Mouse (Mus musculus) left cerebral cortex, postnatal 36 days (tissue): ENCODE data around the gene Fntb. TPM values are rescaled to one million over a fixed set of nuclear protein-coding genes. Genes with fewer than 3 reads are reported as not detected.

Experiments used
- DNase-seq, 2 experiments: peaks; one replicate each; pipeline ENCODE4 v3.0.0; 2021 to 2022; ENCODE audit warnings: low spot score in 2 of 2, mixed read lengths in 1 of 2
- intact Hi-C: fragments of 180-260 bp; cut with DNase I; formaldehyde crosslinking; loops from one replicate; pipeline ENCODE4 v1.15.1; 2025
- total RNA-seq, 2 experiments: library from RNA; stranded (reverse); gene quantifications; 2 replicates each; pipeline ENCODE4 v1.2.3; 2021

Fntb gene
- total RNA-seq, result 10 to 100 TPM; 25.8 to 27.5 TPM

- peak; percentile 84 to 86 for DNase-seq
- intact Hi-C loops, result loop anchor here (5.0 kb wide), 1 partner anchor 57 kb away; the partner anchor contains the start of gene Rab15
Observed at GRCm38 (mm10) chr12:76765354-76765851, at the start of gene Fntb, which contains the start of gene Churc1. Gene Fntb (plus strand): TSS chr12:76765589. Gene Churc1 (plus strand): TSS chr12:76765538.

- DNase-seq, result no peak
- intact Hi-C loops, result loop anchor here (10.0 kb wide), 1 partner anchor 354 kb away; the partner anchor contains the start of gene Zbtb25
Observed at GRCm38 (mm10) chr12:76718384-76718783, 47.0 kb upstream of the Fntb start.

GRCm38 (mm10) chr12:76720572-76720971, 44.8 kb upstream of the Fntb start:
- no peak for DNase-seq
- intact Hi-C loops, result loop anchor here (10.0 kb wide), 1 partner anchor 226 kb away; no protein-coding TSS in a partner anchor

- intact Hi-C loops, result loop anchor here (10.0 kb wide), 1 partner anchor 227 kb away; no protein-coding TSS in a partner anchor
- DNase-seq, result peak in 1 of 2 experiments; percentile 11
Observed at GRCm38 (mm10) chr12:76722026-76722425, 43.4 kb upstream of the Fntb start.

- DNase-seq, result no peak
- intact Hi-C loops, result loop anchor here (10.0 kb wide), 1 partner anchor 233 kb away; no protein-coding TSS in a partner anchor
Observed at GRCm38 (mm10) chr12:76727955-76728354, 37.4 kb upstream of the Fntb start.

- intact Hi-C loops, result no loop called here
- DNase-seq, result no peak
Observed at GRCm38 (mm10) chr12:76750866-76751459, 14.4 kb upstream of the Fntb start.

- intact Hi-C loops, result no loop called here
- DNase-seq, result no peak
Observed at GRCm38 (mm10) chr12:76752652-76753318, 12.6 kb upstream of the Fntb start.

GRCm38 (mm10) chr12:76765901-76766630, 677 bp downstream of the Fntb start:
- DNase-seq, result peak; percentile 19 to 37
- intact Hi-C loops, result loop anchor here (5.0 kb wide), 1 partner anchor 56 kb away; the partner anchor contains the start of gene Rab15

- intact Hi-C loops, result no loop called here
- no peak for DNase-seq
Observed at GRCm38 (mm10) chr12:76770841-76771500, 5.6 kb downstream of the Fntb start.

- intact Hi-C loops, result no loop called here
- DNase-seq, result no peak
Observed at GRCm38 (mm10) chr12:76771540-76771939, 6.2 kb downstream of the Fntb start.

- no peak for DNase-seq
- intact Hi-C loops, result no loop called here
Observed at GRCm38 (mm10) chr12:76774652-76775051, 9.3 kb downstream of the Fntb start.

GRCm38 (mm10) chr12:76775132-76775531, 9.7 kb downstream of the Fntb start:
- no peak for DNase-seq
- intact Hi-C loops, result no loop called here

GRCm38 (mm10) chr12:76776898-76777297, 11.5 kb downstream of the Fntb start:
- intact Hi-C loops, result no loop called here
- no peak for DNase-seq

GRCm38 (mm10) chr12:76777845-76778244, 12.5 kb downstream of the Fntb start:
- intact Hi-C loops, result no loop called here

GRCm38 (mm10) chr12:76778305-76779083, 13.1 kb downstream of the Fntb start:
- no peak for DNase-seq
- intact Hi-C loops, result no loop called here

More at GRCm38 (mm10) chr12:76777845-76778244, 12.5 kb downstream of the Fntb start:
- no peak for DNase-seq

- DNase-seq, result no peak
- intact Hi-C loops, result no loop called here
Observed at GRCm38 (mm10) chr12:76779951-76780350, 14.6 kb downstream of the Fntb start.

- intact Hi-C loops, result no loop called here
- DNase-seq, result no peak
Observed at GRCm38 (mm10) chr12:76780639-76781468, 15.5 kb downstream of the Fntb start.

GRCm38 (mm10) chr12:76784056-76784619, 18.7 kb downstream of the Fntb start:
- no peak for DNase-seq
- intact Hi-C loops, result no loop called here
